Mouse (Mus musculus) c-Kit-negative CD71-positive TER-119-positive erythroid progenitor cells, embryonic 14.5 days (primary cell): Measurements from ENCODE around the gene Fgfr2.

ENCODE experiments used
- DNase-seq: peaks from one replicate; pipeline ENCODE4 v3.0.0-alpha.2; 2013; ENCODE audit warnings: low read depth, low spot score

The Fgfr2 gene

GRCm38 (mm10) chr7:133041784-133042183, 81.4 kb downstream of the Fgfr2 start:
- no peak for DNase-seq

DNA sequence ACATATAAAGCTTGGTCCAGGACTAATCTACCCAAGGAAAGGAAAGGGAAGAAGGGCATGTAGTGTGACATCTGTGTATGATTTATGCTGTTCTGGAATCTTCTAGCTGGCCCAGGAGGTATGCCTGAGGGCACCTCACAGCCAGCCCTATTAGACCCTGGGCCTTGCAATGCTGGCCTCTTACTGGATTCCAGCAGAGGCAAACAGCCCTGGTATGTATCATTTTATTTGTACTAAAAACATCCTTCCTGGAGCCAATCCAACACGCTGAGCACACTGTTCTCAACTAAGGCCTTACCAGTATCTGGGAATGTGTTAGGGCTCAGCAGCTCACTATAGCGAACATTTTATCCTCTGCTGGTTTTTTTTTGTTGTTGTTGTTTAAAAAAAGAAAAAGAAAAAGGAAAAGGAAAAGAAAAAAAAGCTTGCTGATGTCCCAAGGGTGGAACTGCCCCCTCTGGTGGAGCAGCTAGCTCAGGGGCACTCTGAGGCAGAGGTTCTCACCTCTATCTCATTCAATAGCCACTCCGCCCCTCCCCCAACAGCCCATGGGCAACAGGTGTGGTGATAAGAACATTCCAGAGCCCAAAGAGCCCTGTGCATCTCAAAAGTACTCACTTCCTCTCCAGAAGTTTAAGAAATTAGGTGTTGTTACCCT, 82.3 kb downstream of the Fgfr2 start:
- no peak for DNase-seq

DNA sequence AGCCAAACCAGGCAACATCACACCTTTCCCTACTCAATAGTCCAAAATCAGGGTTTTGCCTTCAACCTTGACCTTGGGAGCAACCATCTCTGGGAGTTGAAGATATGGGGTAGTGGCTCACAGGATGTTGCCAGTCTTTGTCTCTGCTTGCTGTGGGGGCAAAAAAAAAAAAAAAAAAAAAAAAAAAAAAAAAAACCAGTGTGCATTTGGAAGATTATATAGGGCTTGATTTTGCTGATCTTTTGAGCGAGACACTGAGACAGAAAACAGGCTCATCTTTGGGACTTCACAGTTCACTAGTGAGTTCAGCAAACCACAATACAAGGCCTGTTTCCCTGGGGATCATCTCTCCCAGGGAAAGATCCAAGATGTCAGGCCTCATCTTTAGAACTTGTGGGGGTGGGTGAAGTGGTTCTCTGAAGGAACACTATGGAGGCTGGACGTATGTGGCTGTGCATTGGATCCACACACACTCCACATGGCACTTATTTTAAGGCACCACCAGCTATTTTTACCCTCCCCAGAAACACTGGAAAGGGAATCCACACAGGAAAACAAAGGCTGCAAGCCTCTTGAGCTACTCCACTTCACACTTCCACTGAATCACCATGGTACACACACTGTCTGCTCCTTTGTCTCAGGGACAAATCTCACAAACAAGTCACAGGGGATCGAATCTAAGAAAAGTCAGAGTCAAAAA, 83.4 kb downstream of the Fgfr2 start:
- DNase-seq, result no peak

- DNase-seq, result no peak
Measured at GRCm38 (mm10) chr7:133037618-133038017, 85.5 kb downstream of the Fgfr2 start.

GRCm38 (mm10) chr7:133037217-133037616, 85.9 kb downstream of the Fgfr2 start:
- no peak for DNase-seq

GRCm38 (mm10) chr7:133035901-133036300, 87.2 kb downstream of the Fgfr2 start:
- DNase-seq, result no peak

GRCm38 (mm10) chr7:133032589-133033203, 90.5 kb downstream of the Fgfr2 start:
- DNase-seq, result no peak

DNA sequence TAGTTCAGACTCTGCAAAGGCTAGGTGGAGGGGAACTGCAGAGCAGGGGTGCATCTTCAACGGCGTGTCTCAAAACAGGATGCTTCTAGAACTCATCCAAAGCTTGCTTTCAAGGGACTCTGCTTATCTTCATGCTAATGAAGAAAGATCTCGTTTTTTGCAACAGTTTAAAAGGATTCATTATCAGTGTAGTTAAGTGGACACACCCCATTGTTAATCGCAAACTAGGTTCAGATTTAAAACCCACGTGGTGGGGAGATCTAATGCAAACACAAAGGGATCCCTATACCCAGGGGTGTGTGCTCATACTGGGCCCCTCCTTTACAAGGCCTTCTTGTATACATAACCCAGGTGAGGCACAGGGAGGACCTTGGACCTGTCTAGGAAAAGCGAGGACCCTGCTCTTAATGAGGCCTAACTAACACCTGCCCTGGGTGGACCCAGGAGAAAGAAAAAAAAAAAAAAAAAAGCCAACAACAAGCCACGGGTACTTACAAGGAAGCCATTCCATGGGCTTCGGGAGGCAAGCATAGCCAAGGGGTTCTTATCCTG, 93.6 kb downstream of the Fgfr2 start:
- no peak for DNase-seq

GRCm38 (mm10) chr7:133029004-133029403, 94.1 kb downstream of the Fgfr2 start:
- DNase-seq, result no peak

- DNase-seq, result no peak
Measured at GRCm38 (mm10) chr7:133027930-133028329, 95.2 kb downstream of the Fgfr2 start.

GRCm38 (mm10) chr7:133024694-133025093, 98.5 kb downstream of the Fgfr2 start:
- no peak for DNase-seq

DNA sequence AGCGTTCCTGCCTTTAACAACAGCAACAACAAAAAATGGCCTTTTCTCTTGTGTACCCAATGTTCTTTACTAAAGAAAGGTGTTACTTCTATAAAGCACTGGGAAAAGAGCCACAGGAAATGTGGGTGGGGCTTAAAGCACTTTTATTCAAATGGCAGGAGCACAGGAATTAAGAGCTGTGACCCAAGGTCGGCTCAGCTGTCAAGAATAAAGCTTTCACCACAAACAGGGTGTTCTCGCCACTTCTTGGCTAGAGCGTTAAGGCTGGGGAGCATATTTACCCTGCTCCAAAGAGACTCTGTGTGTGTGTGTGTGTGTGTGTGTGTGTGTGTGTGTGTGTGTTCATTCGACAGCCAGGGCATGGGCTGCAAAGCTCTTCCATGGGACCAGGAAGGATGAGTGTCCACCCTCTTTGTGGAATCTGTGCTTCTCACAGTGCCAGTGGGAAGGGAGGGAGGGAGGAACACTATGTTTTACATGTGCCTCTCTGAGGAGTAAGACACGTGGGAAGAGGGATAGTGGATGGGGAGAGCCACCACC, 103.6 kb downstream of the Fgfr2 start:
- no peak for DNase-seq

- DNase-seq, result no peak
Measured at GRCm38 (mm10) chr7:133018961-133019360, 104.2 kb downstream of the Fgfr2 start.

GRCm38 (mm10) chr7:133015416-133016070, 107.6 kb downstream of the Fgfr2 start:
- no peak for DNase-seq

DNA sequence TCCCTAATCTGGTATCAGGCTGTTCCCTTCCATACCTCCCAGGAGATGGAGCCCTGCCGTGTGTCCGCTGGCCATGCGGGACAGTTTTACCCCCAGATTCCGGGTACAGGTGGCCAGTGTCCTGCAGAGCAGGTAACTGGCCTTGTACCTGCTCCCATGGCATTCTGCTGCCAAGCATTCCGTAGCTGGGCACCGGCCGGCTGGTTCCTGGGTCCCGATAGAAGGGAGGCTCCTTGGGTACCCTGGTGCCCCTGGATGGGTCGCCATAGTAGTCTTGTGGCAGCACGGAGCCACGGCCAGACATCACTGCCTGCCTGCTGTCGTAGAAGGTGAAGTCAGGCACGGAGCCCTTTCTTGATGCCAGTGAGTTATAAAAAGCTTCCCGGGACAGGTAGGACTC, 108.5 kb downstream of the Fgfr2 start:
- no peak for DNase-seq

DNA sequence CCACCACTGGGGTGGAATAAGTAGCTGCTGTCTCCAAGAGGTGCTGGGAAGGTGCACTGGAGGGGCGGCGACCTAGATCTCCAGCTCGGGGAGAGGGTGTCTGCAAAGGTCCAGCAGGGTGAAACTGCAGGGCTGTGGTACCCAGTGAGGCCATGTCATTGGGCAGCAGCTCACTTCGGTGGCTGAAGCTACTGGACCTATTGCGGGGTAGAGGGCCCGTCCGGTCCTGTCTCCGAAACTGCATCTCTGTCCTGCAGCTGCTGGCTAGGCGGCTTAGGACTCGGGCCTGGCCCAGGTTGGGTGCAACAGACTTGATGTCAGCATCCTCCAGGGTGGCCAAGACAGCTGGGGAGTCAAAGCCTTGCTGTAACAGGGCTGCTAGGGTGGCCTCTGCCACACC, 109.2 kb downstream of the Fgfr2 start:
- DNase-seq, result no peak

DNA sequence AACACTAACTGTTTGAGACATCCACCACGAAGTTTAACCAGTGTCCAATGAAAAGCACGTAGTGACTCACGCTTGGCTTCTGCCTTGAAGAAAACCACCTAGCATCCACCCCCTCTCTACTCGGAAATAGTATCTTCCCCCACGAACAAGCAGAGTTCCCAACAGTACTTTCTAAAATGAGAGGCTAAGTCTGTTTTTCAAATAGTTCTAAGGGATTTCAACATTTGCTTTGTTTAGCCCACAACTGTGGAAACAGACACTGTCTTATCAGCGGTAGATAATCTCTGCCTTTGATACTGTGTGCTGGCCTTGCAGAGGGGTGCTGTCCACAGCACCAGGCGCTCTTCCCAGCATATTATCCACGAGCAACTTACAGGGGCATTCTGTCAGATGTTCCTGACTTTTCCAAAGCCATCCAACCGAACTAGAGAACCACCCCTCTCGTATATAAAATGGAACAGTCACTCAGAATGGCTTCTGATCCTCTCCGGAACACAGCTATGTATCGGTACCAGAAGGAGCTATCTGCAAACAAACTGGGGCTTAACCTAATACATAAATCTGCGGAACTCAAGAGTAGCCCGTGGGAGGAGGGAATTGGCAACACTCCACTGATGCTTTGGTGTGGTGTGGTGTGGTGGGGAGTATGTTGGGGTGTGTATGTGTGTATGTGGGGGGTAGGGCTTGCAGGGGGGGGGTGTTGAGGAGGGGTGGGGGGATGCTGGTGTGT, 110.3 kb downstream of the Fgfr2 start:
- no peak for DNase-seq

GRCm38 (mm10) chr7:133011611-133012010, 111.5 kb downstream of the Fgfr2 start:
- no peak for DNase-seq

- no peak for DNase-seq
Measured at GRCm38 (mm10) chr7:133011191-133011590, 112.0 kb downstream of the Fgfr2 start.

- DNase-seq, result no peak
Measured at GRCm38 (mm10) chr7:133010477-133010876, 112.7 kb downstream of the Fgfr2 start.

DNA sequence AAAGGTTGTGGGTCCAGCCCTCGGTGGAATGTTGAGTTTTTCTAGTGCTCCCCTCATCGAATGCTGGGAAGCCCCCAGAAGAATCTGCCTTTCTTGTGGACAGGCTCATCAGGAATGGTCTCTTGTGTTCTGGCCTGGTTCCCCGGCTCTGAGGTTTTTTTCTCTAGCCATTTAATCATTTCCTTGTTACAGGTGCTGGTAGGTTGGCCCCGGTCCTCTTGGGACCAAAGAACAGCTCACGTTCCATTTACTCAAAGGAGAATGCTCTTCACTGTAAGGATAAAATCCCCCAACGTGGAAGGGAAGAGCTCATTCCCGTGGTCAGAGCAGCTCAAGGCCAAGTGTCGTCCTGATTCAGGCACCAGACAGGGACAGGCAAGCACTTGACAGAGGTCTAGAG, 113.5 kb downstream of the Fgfr2 start:
- no peak for DNase-seq
